In genomic region chr11:109545265-109545664, GRCm38 (mm10) we compare ENCODE assay signal across 14 mouse cellular contexts.
A peak's percentile ranks its signal among the peaks of the same experiment; 100 is the strongest.
DNase-seq lines count a peak whose midpoint lies in the region; ATAC-seq and TF ChIP-seq lines count a peak whose summit lies in the region.
"Had no signal": no experiment of that assay in that cellular context is flagged by ENCODE, and none has a peak within 500 bp of the region (broad histone marks: within the 10 kb centered on the region; RNA-seq: fewer than 3 reads in every experiment).

No protein-coding gene starts in this region.

- peak; percentile 68 for ATAC-seq in intestine, embryonic 15.5 days
- ATAC-seq in megakaryocyte progenitor cell, adult 5-6 weeks (replicated peaks; ENCODE audit: poor library complexity), result peak; percentile 69

- intact Hi-C loops in left cerebral cortex, postnatal 25 days (cut with DNase I), result no loop called here

- H3K4me3 ChIP-seq in kidney, adult 2 months (ENCODE audit: insufficient read depth, low read depth, low read length), result no peak overlapping the region
- H3K4me3 ChIP-seq in intestine, embryonic 15.5 days (replicated peaks), result no peak overlapping the region
- H3K4me3 ChIP-seq: embryonic facial prominence, embryonic 15.5 days; limb, embryonic 15.5 days; megakaryocyte, embryonic 14.5 days had no signal

- WGBS in kidney, adult 2 months, result 34% methylated on average over 7 of the region's 7 CpGs
- 44% methylated on average over 7 of the region's 7 CpGs for WGBS in intestine, embryonic 15.5 days

- no peaks in the 10 kb centered on the region for H3K27me3 ChIP-seq in kidney, adult 2 months (replicated peaks; ENCODE audit: control insufficient read depth, insufficient read depth, low read length)
- H3K27me3 ChIP-seq in intestine, embryonic 15.5 days (replicated peaks), result no peaks in the 10 kb centered on the region
- H3K27me3 ChIP-seq: embryonic facial prominence, embryonic 15.5 days; limb, embryonic 15.5 days had no signal

- H3K36me3 ChIP-seq in kidney, adult 2 months (ENCODE audit: control insufficient read depth, insufficient read depth, low read length), result no peaks in the 10 kb centered on the region
- no peaks in the 10 kb centered on the region for H3K36me3 ChIP-seq in intestine, embryonic 15.5 days
- H3K36me3 ChIP-seq: embryonic facial prominence, embryonic 15.5 days; limb, embryonic 15.5 days had no signal

- TF ChIP-seq POLR2A in kidney, adult 2 months (IDR thresholded peaks at IDR 0.05; ENCODE audit: low read depth, low read length), result no peak

- H3K4me2 ChIP-seq in intestine, embryonic 15.5 days (replicated peaks), result no peak overlapping the region; the same call in 1 of the 2 replicates
- H3K4me2 ChIP-seq: embryonic facial prominence, embryonic 15.5 days; limb, embryonic 15.5 days had no signal

- no peaks in the 10 kb centered on the region; the same call in 1 of the 2 replicates for H3K4me1 ChIP-seq in kidney, adult 2 months (ENCODE audit: control insufficient read depth, insufficient read depth, low read length)
- H3K4me1 ChIP-seq in intestine, embryonic 15.5 days (replicated peaks), result peaks cover 5% of the 10 kb centered on the region; the same call in 1 of the 2 replicates

- no peak for DNase-seq in kidney, adult 2 months
- DNase-seq in kidney, postnatal 10 days, result no peak
- DNase-seq in c-Kit-negative CD71-positive TER-119-positive erythroid progenitor cells, embryonic 14.5 days (ENCODE audit: low read depth, low spot score), result peak; percentile 42
- no peak for DNase-seq in layer of hippocampus, adult 18-20 months (ENCODE audit: low spot score in 2 of 2)
- DNase-seq in left cerebral cortex, postnatal 25 days (ENCODE audit: low spot score in 2 of 2), result no peak
- no peak for DNase-seq in ovary, adult 18-20 months (ENCODE audit: low spot score)
- DNase-seq: adrenal gland, postnatal 25 days; cerebellum, adult 2 months; heart, adult 11 months had no signal

- H3K9me3 ChIP-seq in intestine, embryonic 15.5 days, result no peaks in the 10 kb centered on the region
- H3K9me3 ChIP-seq: embryonic facial prominence, embryonic 15.5 days; limb, embryonic 15.5 days; megakaryocyte, embryonic 14.5 days had no signal

- no peak overlapping the region for H3K9ac ChIP-seq in intestine, embryonic 15.5 days
- H3K9ac ChIP-seq: embryonic facial prominence, embryonic 15.5 days; limb, embryonic 15.5 days had no signal

- peak overlapping the region; percentile 80 for H3K27ac ChIP-seq in kidney, adult 2 months (ENCODE audit: insufficient read depth, low read depth, low read length)
- no peak overlapping the region for H3K27ac ChIP-seq in intestine, embryonic 15.5 days
- H3K27ac ChIP-seq: embryonic facial prominence, embryonic 15.5 days; limb, embryonic 15.5 days had no signal

- TF ChIP-seq CTCF in kidney, adult 2 months (conservative IDR thresholded peaks at IDR 0.05; ENCODE audit: insufficient read depth, insufficient read length, low read depth, low read length), result no peak
